Mouse (Mus musculus): ENCODE results near the gene Ms4a6b. TPM values are rescaled to one million over a fixed set of nuclear protein-coding genes. Genes with fewer than 3 reads are reported as not detected.
"Not testable (repeated sequence)": the region's sequence is repeated elsewhere in the genome, so short reads cannot be mapped to it uniquely, and the experiment has no call there.

Ms4a6b gene
- total and polyA plus RNA-seq, 2 experiments from 2014 or later = 2.0 to 2.7 TPM

GRCm38 (mm10) chr19:11513458-11513857 is 2.9 kb upstream of the Ms4a6b start:
- no peak overlapping the region for H3K4me2 ChIP-seq (ENCODE audit: low read depth, low read length, poor library complexity, severe bottlenecking)
- H3K9me3 ChIP-seq (ENCODE audit: low read length) = no peaks in the 10 kb centered on the region
- no peaks in the 10 kb centered on the region for H3K36me3 ChIP-seq (ENCODE audit: insufficient read depth, low read length)
- no peaks in the 10 kb centered on the region for H3K27me3 ChIP-seq (ENCODE audit: insufficient read depth, low read length)
- H3K4me3 ChIP-seq (ENCODE audit: low read depth, low read length) = no peak overlapping the region
- no peak for DNase-seq (ENCODE audit: low spot score)
- no peak for ATAC-seq (ENCODE audit: low FRiP score)
- H3K4me1 ChIP-seq (ENCODE audit: insufficient read depth, low read length) = no peaks in the 10 kb centered on the region
- no peak overlapping the region for H3K9ac ChIP-seq (replicated peaks; ENCODE audit: low read length, poor library complexity, severe bottlenecking)
- no peak for TF ChIP-seq CTCF (IDR thresholded peaks at IDR 0.05)
- no peak overlapping the region for H3K27ac ChIP-seq (ENCODE audit: low read depth, low read length)
- 50% methylated on average over 1 of the region's 1 CpGs for WGBS

GRCm38 (mm10) chr19:11516845-11517244 is 533 bp downstream of the Ms4a6b start:
- Histone ChIP-seq H3K4me1 (ENCODE audit: insufficient read depth, low read length) (no peaks in the 10 kb centered on the region), H3K4me3 (ENCODE audit: low read depth, low read length) (no peak overlapping the region), H3K9me3 (ENCODE audit: low read length) (no peaks in the 10 kb centered on the region), H3K9ac (replicated peaks; ENCODE audit: low read length, poor library complexity, severe bottlenecking) (no peak overlapping the region), H3K27me3 (ENCODE audit: insufficient read depth, low read length) (no peaks in the 10 kb centered on the region), H3K4me2 (ENCODE audit: low read depth, low read length, poor library complexity, severe bottlenecking) (no peak overlapping the region), H3K36me3 (ENCODE audit: insufficient read depth, low read length) (no peaks in the 10 kb centered on the region), H3K27ac (ENCODE audit: low read depth, low read length) (no peak overlapping the region)
- no peak for TF ChIP-seq CTCF (IDR thresholded peaks at IDR 0.05)
- ATAC-seq (ENCODE audit: low FRiP score) = no peak
- 76% methylated on average over 4 of the region's 4 CpGs for WGBS
- DNase-seq (ENCODE audit: low spot score) = no peak

GRCm38 (mm10) chr19:11517373-11517772 is 1.1 kb downstream of the Ms4a6b start:
- not testable (repeated sequence) for DNase-seq (ENCODE audit: low spot score); H3K4me3 ChIP-seq (ENCODE audit: low read depth, low read length); H3K9ac ChIP-seq (replicated peaks; ENCODE audit: low read length, poor library complexity, severe bottlenecking); H3K27me3 ChIP-seq (ENCODE audit: insufficient read depth, low read length); H3K4me2 ChIP-seq (ENCODE audit: low read depth, low read length, poor library complexity, severe bottlenecking); H3K9me3 ChIP-seq (ENCODE audit: low read length); H3K4me1 ChIP-seq (ENCODE audit: insufficient read depth, low read length); H3K27ac ChIP-seq (ENCODE audit: low read depth, low read length); H3K36me3 ChIP-seq (ENCODE audit: insufficient read depth, low read length); ATAC-seq (ENCODE audit: low FRiP score)
- WGBS = 58% methylated on average over 1 of the region's 1 CpGs

GRCm38 (mm10) chr19:11518356-11518755 is 2.0 kb downstream of the Ms4a6b start:
- H3K36me3 ChIP-seq (ENCODE audit: insufficient read depth, low read length); H3K4me2 ChIP-seq (ENCODE audit: low read depth, low read length, poor library complexity, severe bottlenecking); H3K9ac ChIP-seq (replicated peaks; ENCODE audit: low read length, poor library complexity, severe bottlenecking); ATAC-seq (ENCODE audit: low FRiP score); H3K27ac ChIP-seq (ENCODE audit: low read depth, low read length); DNase-seq (ENCODE audit: low spot score); H3K9me3 ChIP-seq (ENCODE audit: low read length); H3K4me1 ChIP-seq (ENCODE audit: insufficient read depth, low read length); H3K27me3 ChIP-seq (ENCODE audit: insufficient read depth, low read length); H3K4me3 ChIP-seq (ENCODE audit: low read depth, low read length): not testable (repeated sequence)
- WGBS = 84% methylated on average over 2 of the region's 2 CpGs

GRCm38 (mm10) chr19:11520146-11520545 is 3.8 kb downstream of the Ms4a6b start:
- no peak overlapping the region for H3K27ac ChIP-seq (ENCODE audit: low read depth, low read length)
- no peaks in the 10 kb centered on the region for H3K36me3 ChIP-seq (ENCODE audit: insufficient read depth, low read length)
- H3K9ac ChIP-seq (replicated peaks; ENCODE audit: low read length, poor library complexity, severe bottlenecking) = no peak overlapping the region
- WGBS = 88% methylated on average over 3 of the region's 3 CpGs
- no peaks in the 10 kb centered on the region for H3K27me3 ChIP-seq (ENCODE audit: insufficient read depth, low read length)
- DNase-seq (ENCODE audit: low spot score) = no peak
- no peak for TF ChIP-seq CTCF (IDR thresholded peaks at IDR 0.05)
- no peak overlapping the region for H3K4me2 ChIP-seq (ENCODE audit: low read depth, low read length, poor library complexity, severe bottlenecking)
- no peak overlapping the region for H3K4me3 ChIP-seq (ENCODE audit: low read depth, low read length)
- no peaks in the 10 kb centered on the region for H3K9me3 ChIP-seq (ENCODE audit: low read length)
- H3K4me1 ChIP-seq (ENCODE audit: insufficient read depth, low read length) = no peaks in the 10 kb centered on the region
- ATAC-seq (ENCODE audit: low FRiP score) = no peak

- ATAC-seq (ENCODE audit: low FRiP score) (no peak), DNase-seq (ENCODE audit: low spot score) (no peak)
- Histone ChIP-seq H3K4me3 (ENCODE audit: low read depth, low read length) (no peak overlapping the region), H3K27ac (ENCODE audit: low read depth, low read length) (no peak overlapping the region), H3K9ac (replicated peaks; ENCODE audit: low read length, poor library complexity, severe bottlenecking) (no peak overlapping the region), H3K9me3 (ENCODE audit: low read length) (no peaks in the 10 kb centered on the region), H3K36me3 (ENCODE audit: insufficient read depth, low read length) (no peaks in the 10 kb centered on the region), H3K27me3 (ENCODE audit: insufficient read depth, low read length) (no peaks in the 10 kb centered on the region), H3K4me1 (ENCODE audit: insufficient read depth, low read length) (no peaks in the 10 kb centered on the region), H3K4me2 (ENCODE audit: low read depth, low read length, poor library complexity, severe bottlenecking) (no peak overlapping the region)
- TF ChIP-seq CTCF (IDR thresholded peaks at IDR 0.05) = no peak
- 92% methylated on average over 1 of the region's 1 CpGs for WGBS
Observed at GRCm38 (mm10) chr19:11533421-11533820, 17.1 kb downstream of the Ms4a6b start.
